Mouse (Mus musculus): ENCODE measurements around the gene 1700122O11Rik. TPM values are rescaled to one million over a fixed set of nuclear protein-coding genes. Genes with fewer than 3 reads are reported as not detected.

Gene 1700122O11Rik
- polyA plus RNA-seq, 1 experiment from 2014 or later: not detected

DNA sequence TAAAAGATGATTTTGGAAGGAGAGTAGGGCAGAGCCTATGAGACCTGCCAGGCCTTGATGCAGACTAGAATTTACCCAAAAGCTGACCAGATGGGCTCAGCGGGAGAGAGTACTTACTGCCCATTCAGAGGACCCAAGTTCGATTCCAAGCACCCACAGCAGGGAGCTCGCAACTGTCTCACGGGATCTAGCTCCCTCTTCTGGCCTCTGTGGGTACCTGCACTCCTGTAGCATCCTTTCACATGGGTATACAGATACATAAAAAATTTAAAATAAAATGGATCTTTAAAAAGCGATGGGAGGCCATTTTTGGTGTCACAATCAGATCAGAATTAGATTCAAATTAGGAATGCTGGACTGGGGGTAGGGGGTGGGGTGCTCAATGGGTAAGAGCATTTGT is 11.1 kb downstream of the 1700122O11Rik start:
- peak overlapping the region; percentile 61 for H3K27ac ChIP-seq (replicated peaks)
- H3K9me3 ChIP-seq: no peaks in the 10 kb centered on the region
- H3K4me3 ChIP-seq: no peak overlapping the region
- no peaks in the 10 kb centered on the region for H3K27me3 ChIP-seq (replicated peaks)
- H3K36me3 ChIP-seq: no peaks in the 10 kb centered on the region
- no peak overlapping the region for H3K4me2 ChIP-seq
- no peak for ATAC-seq (ENCODE audit: extremely low read depth, insufficient number of reproducible peaks, low FRiP score, low TSS enrichment)
- H3K9ac ChIP-seq: no peak overlapping the region
- peaks cover 78% of the 10 kb centered on the region for H3K4me1 ChIP-seq
- WGBS: 91% methylated on average over 5 of the region's 5 CpGs

DNA sequence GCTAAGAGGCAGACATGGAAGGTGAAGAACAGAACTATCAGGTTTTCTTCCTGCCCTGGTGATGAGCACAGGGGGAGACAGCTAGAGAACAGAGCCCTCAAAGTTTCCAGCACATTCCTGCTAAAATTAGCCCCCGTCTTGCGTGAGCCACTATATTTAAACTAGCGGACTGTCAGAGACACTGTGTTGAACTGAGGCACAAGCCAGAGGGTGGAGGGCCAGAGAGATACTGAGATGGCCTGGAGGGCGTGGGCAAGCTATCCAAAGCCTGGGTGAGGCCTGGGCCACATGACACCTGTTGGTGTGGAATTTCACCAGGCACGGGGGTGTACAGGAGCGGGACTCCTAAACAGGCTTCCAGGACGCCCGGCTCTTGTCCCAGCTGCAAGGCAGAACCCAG is 14.0 kb downstream of the 1700122O11Rik start:
- Histone ChIP-seq H3K36me3 (no peaks in the 10 kb centered on the region), H3K9ac (peak overlapping the region; percentile 71), H3K9me3 (no peaks in the 10 kb centered on the region), H3K4me2 (peak overlapping the region; percentile 39), H3K27me3 (replicated peaks) (no peaks in the 10 kb centered on the region), H3K4me3 (no peak overlapping the region), H3K4me1 (peaks cover 53% of the 10 kb centered on the region), H3K27ac (replicated peaks) (peak overlapping the region; percentile 92)
- WGBS: 29% methylated on average over 8 of the region's 8 CpGs
- peak; percentile 49; the same call in 1 of the 2 replicates for ATAC-seq (ENCODE audit: extremely low read depth, insufficient number of reproducible peaks, low FRiP score, low TSS enrichment)

DNA sequence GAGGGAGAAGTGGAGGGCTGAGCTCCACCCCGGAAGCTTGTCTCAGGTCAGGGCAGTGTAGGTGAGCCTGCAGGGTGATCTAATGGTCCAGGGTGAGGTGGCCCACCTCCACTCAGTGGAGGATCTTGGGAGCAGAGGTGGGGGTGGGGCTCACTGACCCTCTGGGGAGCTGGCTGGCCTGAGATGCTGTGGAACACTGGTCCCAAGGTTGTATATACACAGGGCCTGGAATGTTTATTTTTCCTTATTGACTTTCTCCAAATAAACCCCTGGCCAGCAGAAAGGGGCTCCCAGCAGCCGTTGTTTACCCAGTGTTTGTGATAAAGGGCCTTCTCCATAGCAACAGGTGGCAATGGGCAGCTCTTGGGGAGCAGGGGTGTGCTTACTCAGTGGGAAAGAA is 18.5 kb downstream of the 1700122O11Rik start:
- peaks cover 31% of the 10 kb centered on the region for H3K4me1 ChIP-seq
- ATAC-seq (ENCODE audit: extremely low read depth, insufficient number of reproducible peaks, low FRiP score, low TSS enrichment): no peak
- 0 out of 2 replicates have a peak, but pooled peaks cover 6% of the 10 kb centered on the region for H3K27me3 ChIP-seq (replicated peaks)
- no peak overlapping the region for H3K27ac ChIP-seq (replicated peaks)
- 27% methylated on average over 2 of the region's 2 CpGs for WGBS
- H3K9me3 ChIP-seq: no peaks in the 10 kb centered on the region
- no peak overlapping the region for H3K4me3 ChIP-seq
- H3K9ac ChIP-seq: no peak overlapping the region
- no peaks in the 10 kb centered on the region for H3K36me3 ChIP-seq
- no peak overlapping the region for H3K4me2 ChIP-seq

DNA sequence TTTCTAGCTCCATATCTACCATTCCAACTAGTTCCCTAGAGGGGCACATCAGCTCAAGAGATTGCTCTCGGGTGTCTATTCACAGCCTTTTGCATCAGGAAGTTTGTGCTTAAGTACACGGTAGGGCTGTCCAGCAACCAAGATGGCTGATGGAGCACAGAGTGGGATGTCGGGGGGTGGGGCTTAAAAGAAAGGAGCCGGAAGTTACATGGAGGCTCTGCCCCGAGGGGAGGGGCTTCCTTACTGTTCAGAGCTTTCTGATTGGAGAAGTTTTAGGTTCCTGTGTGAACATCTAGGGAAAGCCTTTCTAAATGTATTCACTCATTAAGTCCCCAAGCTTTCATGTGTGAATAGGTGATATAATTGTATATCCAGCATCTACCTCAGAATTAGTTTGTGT is 21.5 kb downstream of the 1700122O11Rik start:
- H3K4me3 ChIP-seq: no peak overlapping the region
- no peak for ATAC-seq (ENCODE audit: extremely low read depth, insufficient number of reproducible peaks, low FRiP score, low TSS enrichment)

DNA sequence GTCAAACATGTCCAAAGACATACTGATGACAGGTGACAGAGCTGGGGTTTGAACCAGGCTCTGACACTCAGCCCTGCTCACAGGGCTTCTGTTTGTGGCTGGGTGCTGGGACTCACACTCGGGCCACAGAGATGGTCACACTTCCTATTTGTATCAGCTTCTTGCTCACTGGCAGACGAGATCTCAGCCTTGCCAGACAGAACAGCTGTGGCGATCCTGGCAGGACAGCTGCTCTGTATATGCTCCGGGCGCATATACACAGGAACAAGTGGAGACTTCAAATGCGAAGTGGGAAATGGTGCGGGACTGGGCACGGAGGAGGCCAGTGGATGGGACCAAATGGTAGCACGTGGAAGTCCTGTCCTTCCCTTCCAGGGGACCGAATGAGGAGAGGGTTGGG is 25.5 kb downstream of the 1700122O11Rik start:
- no peak overlapping the region for H3K4me3 ChIP-seq
- no peaks in the 10 kb centered on the region for H3K36me3 ChIP-seq
- 56% methylated on average over 10 of the region's 10 CpGs for WGBS
- no peaks in the 10 kb centered on the region for H3K9me3 ChIP-seq
- no peak for ATAC-seq (ENCODE audit: extremely low read depth, insufficient number of reproducible peaks, low FRiP score, low TSS enrichment)
- peaks cover 32% of the 10 kb centered on the region for H3K4me1 ChIP-seq
- no peak overlapping the region for H3K27ac ChIP-seq (replicated peaks)
- no peak overlapping the region for H3K4me2 ChIP-seq
- H3K27me3 ChIP-seq (replicated peaks): peaks cover 6% of the 10 kb centered on the region; the same call in 1 of the 2 replicates
- H3K9ac ChIP-seq: no peak overlapping the region

More for the DNA sequence above, 21.5 kb downstream of the 1700122O11Rik start:
- Histone ChIP-seq H3K36me3 (no peaks in the 10 kb centered on the region), H3K9me3 (no peaks in the 10 kb centered on the region), H3K27me3 (replicated peaks) (peaks cover 6% of the 10 kb centered on the region; the same call in 1 of the 2 replicates), H3K9ac (no peak overlapping the region), H3K27ac (replicated peaks) (no peak overlapping the region), H3K4me1 (peaks cover 16% of the 10 kb centered on the region), H3K4me2 (no peak overlapping the region)
- 63% methylated on average over 5 of the region's 5 CpGs for WGBS

DNA sequence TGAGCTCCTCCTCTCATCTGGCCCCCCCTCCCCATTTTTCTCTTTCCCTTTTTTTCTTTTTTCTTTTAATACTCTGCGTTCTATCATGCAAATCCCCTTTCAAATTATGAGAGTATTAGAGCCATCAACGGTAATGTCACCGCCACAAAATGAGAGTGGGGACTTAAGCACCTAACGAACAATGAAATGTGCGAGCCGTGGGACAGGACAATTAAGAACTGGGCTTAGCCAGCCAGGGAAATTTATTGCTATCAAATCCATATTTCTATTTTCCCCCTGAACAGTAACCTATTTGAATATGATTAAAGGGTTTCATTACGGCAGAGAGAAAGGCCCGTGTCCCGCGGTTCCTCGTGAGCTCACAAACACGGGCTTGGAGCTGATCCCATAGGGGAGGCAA is 27.0 kb downstream of the 1700122O11Rik start:
- 89% methylated on average over 12 of the region's 12 CpGs for WGBS
- no peaks in the 10 kb centered on the region for H3K9me3 ChIP-seq
- no peak overlapping the region for H3K4me2 ChIP-seq
- H3K4me1 ChIP-seq: peaks cover 38% of the 10 kb centered on the region
- H3K27me3 ChIP-seq (replicated peaks): peaks cover 6% of the 10 kb centered on the region; the same call in 1 of the 2 replicates
- H3K36me3 ChIP-seq: no peaks in the 10 kb centered on the region
- ATAC-seq (ENCODE audit: extremely low read depth, insufficient number of reproducible peaks, low FRiP score, low TSS enrichment): no peak
- no peak overlapping the region for H3K9ac ChIP-seq
- H3K27ac ChIP-seq (replicated peaks): no peak overlapping the region
- H3K4me3 ChIP-seq: no peak overlapping the region

DNA sequence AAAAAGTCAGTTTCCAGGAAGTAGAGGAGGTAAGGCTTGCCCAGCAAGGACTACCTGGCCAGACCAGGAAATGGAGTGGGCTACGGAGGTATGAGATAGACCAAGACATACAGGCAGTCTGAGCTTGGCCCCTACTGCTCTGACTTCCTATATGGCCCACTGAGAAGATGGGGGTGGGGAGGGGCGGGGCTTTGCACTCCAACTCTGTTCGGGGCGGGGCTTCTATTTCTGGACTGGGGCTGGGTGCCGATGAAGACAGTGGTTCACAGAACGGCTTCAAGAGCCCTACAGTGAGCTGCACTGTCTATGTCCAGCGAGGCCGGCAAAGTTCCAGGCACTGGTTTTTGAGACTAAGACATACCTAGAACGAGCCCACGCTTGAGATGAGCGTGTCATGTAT is 27.8 kb downstream of the 1700122O11Rik start:
- Histone ChIP-seq H3K9me3 (no peaks in the 10 kb centered on the region), H3K4me1 (peaks cover 44% of the 10 kb centered on the region), H3K4me2 (peak overlapping the region; percentile 18; the same call in 1 of the 2 replicates), H3K4me3 (no peak overlapping the region), H3K27ac (replicated peaks) (peak overlapping the region; percentile 42; the same call in 1 of the 2 replicates), H3K9ac (no peak overlapping the region), H3K27me3 (replicated peaks) (peaks cover under 1% of the 10 kb centered on the region; the same call in 1 of the 2 replicates), H3K36me3 (no peaks in the 10 kb centered on the region)
- WGBS: 50% methylated on average over 11 of the region's 11 CpGs
- ATAC-seq (ENCODE audit: extremely low read depth, insufficient number of reproducible peaks, low FRiP score, low TSS enrichment): no peak

DNA sequence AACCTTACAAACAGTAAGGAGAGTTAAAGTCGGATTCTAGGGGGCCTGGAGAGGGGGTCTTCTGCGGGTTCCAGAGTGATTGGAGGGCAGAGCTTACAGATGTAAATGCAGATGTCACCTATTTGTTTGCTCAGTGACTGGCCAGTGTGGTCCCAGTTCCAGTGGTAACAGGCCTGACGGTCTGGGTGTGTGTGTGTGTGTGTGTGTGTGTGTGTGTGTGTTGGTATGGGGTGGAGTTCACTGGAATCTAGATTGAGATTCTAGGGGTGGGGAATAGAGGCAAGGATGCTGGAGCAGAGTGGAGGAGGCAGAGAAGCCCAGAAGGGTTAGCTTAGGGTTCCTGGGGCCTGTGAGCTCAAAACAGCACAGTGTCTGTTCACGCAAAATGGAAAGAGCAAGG is 32.3 kb downstream of the 1700122O11Rik start:
- Histone ChIP-seq H3K36me3 (no peaks in the 10 kb centered on the region), H3K27ac (replicated peaks) (peak overlapping the region; percentile 33), H3K27me3 (replicated peaks) (no peaks in the 10 kb centered on the region), H3K9ac (no peak overlapping the region; the same call in 1 of the 2 replicates), H3K4me2 (no peak overlapping the region), H3K9me3 (no peaks in the 10 kb centered on the region), H3K4me3 (no peak overlapping the region), H3K4me1 (peaks cover 68% of the 10 kb centered on the region)
- 54% methylated on average over 4 of the region's 4 CpGs for WGBS
- no peak for ATAC-seq (ENCODE audit: extremely low read depth, insufficient number of reproducible peaks, low FRiP score, low TSS enrichment)

DNA sequence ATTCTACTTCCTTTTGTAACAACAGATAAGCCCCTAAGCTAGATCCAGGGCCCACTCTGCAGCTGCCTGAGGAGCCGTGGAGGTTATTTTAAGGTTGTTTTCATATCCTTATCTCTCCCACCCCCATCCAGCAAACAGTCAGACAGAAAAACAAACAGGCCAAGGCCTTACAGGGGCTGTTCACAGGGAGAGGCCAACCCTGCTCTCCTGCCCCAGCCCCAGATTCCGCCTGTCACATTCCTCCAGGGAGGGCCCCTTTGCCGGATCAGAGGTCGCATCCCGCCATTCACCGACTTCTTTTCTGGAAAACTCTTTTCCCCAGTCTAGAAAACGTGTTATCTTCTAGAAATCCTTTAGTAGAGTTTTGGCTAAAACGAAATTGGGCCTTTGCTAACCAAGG is 33.0 kb downstream of the 1700122O11Rik start:
- peak overlapping the region; percentile 20; the same call in 1 of the 2 replicates for H3K4me2 ChIP-seq
- ATAC-seq (ENCODE audit: extremely low read depth, insufficient number of reproducible peaks, low FRiP score, low TSS enrichment): no peak
- H3K27me3 ChIP-seq (replicated peaks): no peaks in the 10 kb centered on the region
- H3K9ac ChIP-seq: peak overlapping the region; percentile 58
- H3K4me3 ChIP-seq: no peak overlapping the region
- WGBS: 7% methylated on average over 8 of the region's 8 CpGs
- no peaks in the 10 kb centered on the region for H3K9me3 ChIP-seq
- H3K4me1 ChIP-seq: peaks cover 66% of the 10 kb centered on the region
- peak overlapping the region; percentile 86 for H3K27ac ChIP-seq (replicated peaks)
- H3K36me3 ChIP-seq: no peaks in the 10 kb centered on the region

DNA sequence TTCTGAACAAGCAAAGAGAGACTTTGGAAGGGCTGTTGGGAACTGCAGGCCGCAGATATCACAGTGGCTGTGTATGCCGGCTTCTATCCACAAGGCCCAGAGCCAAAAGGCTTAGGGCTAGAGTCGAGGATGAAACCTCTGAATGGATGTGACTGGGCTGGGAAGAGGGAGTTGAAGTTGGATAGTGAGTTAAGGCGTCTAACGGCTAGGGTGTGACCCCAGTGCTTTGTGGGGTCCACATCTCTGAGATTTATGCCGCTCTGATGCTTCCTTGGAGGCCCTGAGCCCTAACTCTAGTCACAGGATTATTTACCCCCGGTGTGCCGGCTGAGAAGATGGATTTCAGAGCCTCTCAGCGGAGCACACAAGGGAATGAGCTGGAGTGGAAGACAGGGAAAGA is 33.5 kb downstream of the 1700122O11Rik start:
- 38% methylated on average over 9 of the region's 9 CpGs for WGBS
- no peaks in the 10 kb centered on the region for H3K9me3 ChIP-seq
- no peaks in the 10 kb centered on the region for H3K36me3 ChIP-seq
- H3K27me3 ChIP-seq (replicated peaks): no peaks in the 10 kb centered on the region
- H3K4me1 ChIP-seq: peaks cover 68% of the 10 kb centered on the region
- peak overlapping the region; percentile 86 for H3K27ac ChIP-seq (replicated peaks)
- no peak overlapping the region for H3K4me3 ChIP-seq
- ATAC-seq (ENCODE audit: extremely low read depth, insufficient number of reproducible peaks, low FRiP score, low TSS enrichment): no peak
- 0 out of 2 replicates have a peak overlapping the region, but pooled peaks have one; percentile 20 for H3K4me2 ChIP-seq
- peak overlapping the region; percentile 58 for H3K9ac ChIP-seq

DNA sequence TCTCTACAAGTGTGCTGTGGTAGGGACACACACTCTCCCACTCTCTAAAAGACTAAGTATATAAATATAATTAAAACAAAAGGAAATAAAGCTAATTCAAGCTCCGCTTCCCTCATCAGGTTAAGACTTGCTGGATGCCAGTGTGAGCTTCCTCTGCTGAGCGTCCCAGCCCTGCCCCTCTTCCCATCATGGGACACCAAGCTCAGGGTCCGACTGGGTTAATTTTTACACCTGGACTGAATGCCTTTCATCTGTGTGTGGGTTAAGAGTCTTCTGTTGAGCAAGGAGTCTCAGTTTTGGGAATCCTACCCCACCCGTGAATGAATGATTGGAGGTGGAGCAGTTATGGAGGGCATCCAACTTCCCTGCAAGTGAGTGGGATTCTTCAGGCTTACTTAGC is 35.6 kb downstream of the 1700122O11Rik start:
- Histone ChIP-seq H3K4me3 (peak overlapping the region; percentile 50), H3K27ac (replicated peaks) (peak overlapping the region; percentile 83), H3K36me3 (no peaks in the 10 kb centered on the region), H3K27me3 (replicated peaks) (no peaks in the 10 kb centered on the region), H3K4me1 (peaks cover 62% of the 10 kb centered on the region), H3K4me2 (peak overlapping the region; percentile 80), H3K9me3 (no peaks in the 10 kb centered on the region), H3K9ac (peak overlapping the region; percentile 75)
- no peak for ATAC-seq (ENCODE audit: extremely low read depth, insufficient number of reproducible peaks, low FRiP score, low TSS enrichment)
- 65% methylated on average over 4 of the region's 4 CpGs for WGBS
